Mouse (Mus musculus) left cerebral cortex, postnatal 4 days (tissue): Measurements from ENCODE around the gene Ano10. TPM values are rescaled to one million over a fixed set of nuclear protein-coding genes. Genes with fewer than 3 reads are reported as not detected.
"Not testable (repeated sequence)": the region's sequence is repeated elsewhere in the genome, so short reads cannot be mapped to it uniquely, and the experiment has no call there.

Experiments used
- DNase-seq: peaks from one replicate; pipeline ENCODE4 v3.0.0-alpha.2; 2022
- intact Hi-C: fragments of 180-260 bp; cut with DNase I; formaldehyde crosslinking; loops from one replicate; pipeline ENCODE4 v1.15.1; 2025
- total RNA-seq, 2 experiments: library from RNA; stranded (reverse); gene quantifications; 2 replicates each; pipeline ENCODE4 v1.2.3; 2021

The Ano10 gene
- total RNA-seq, 2 experiments from 2014 or later: 33.3 to 37.4 TPM

DNA sequence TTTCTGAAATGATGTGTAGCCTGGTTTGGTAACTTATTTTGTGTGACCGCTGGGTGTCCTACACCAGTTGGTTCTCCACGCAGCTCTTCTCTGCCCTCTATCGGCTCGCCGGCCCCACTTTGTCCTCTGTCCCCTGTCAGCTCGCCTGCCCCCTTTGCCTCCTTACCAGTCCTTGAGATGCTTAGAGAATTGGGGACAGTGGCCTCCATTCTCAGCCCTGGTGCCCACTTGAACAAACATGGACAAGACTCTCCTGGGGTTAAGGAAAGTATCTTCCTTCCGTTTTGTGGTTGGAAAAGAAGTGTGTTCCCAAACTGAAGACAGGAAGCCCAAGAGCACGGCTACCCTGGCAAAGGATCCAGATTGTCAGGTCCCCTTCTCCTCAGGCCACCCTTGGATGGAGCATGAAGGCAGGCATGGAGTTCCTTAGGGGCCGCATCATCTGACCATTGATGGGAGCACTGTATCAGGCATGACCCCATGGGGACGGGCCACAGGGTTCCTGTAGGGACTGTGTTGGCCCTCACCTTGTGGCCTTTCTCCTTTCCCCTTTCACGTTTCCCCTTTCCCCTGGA is 121.5 kb downstream of the Ano10 start:
- intact Hi-C loops: no loop called here
- DNase-seq: no peak

- DNase-seq: no peak
- intact Hi-C loops: no loop called here
Measured at GRCm38 (mm10) chr9:122169901-122170300, 124.3 kb downstream of the Ano10 start.

DNA sequence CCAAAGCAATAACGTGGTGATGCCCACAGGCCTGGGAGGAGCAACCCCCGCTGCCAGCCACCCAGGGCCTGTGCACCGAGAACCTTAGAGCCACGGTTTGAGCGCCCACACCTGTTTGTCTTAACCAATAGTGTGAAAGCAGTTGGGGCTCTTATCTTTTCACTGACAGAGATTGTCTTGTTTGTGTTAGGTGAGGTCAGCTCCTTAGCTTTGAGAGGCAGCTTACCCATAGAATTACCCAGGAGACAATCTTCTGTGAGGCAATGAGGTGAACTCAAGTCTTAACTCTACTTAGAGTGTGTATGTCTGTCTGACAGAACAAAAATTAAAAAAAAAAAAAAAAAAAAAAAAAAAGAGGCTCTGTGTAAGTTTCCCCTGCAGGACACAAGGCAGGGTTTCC is 126.5 kb downstream of the Ano10 start:
- intact Hi-C loops, DNase-seq: not testable (repeated sequence)

DNA sequence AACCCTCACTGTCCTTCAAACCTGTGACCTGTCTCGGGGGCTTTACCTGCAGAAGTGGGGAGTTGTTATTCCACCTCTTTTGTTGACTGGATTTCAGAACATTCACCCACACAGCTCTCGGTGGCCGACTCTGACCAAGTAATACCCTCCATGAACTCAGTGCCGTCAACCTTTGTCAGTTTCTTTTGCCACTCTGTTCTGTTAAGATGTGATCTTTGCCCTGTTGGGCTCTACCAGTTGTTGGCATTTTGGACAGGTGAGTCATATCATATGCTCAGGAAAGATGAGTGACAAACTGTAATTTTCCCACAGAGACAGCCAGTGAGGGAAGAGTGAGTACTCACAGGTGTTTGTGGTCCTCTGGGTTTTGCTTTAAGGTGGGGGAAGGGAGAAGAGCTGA is 129.7 kb downstream of the Ano10 start:
- DNase-seq: no peak
- intact Hi-C loops: no loop called here

DNA sequence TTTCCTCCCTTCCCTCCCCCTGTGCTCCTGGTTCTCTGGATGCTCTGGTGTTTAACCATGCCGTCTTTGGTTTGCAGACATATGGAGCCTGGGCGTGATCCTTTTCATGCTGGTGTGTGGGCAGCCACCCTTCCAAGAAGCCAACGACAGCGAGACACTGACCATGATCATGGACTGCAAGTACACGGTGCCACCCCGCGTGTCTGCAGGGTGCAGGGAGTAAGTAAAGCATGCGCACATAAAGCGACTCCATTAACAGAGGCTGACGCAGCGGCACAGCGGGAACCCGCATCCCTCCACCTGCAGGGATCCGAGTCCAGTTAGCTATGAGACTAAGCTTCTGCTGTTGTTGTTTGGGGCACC is 137.2 kb downstream of the Ano10 start:
- intact Hi-C loops: no loop called here
- no peak for DNase-seq

DNA sequence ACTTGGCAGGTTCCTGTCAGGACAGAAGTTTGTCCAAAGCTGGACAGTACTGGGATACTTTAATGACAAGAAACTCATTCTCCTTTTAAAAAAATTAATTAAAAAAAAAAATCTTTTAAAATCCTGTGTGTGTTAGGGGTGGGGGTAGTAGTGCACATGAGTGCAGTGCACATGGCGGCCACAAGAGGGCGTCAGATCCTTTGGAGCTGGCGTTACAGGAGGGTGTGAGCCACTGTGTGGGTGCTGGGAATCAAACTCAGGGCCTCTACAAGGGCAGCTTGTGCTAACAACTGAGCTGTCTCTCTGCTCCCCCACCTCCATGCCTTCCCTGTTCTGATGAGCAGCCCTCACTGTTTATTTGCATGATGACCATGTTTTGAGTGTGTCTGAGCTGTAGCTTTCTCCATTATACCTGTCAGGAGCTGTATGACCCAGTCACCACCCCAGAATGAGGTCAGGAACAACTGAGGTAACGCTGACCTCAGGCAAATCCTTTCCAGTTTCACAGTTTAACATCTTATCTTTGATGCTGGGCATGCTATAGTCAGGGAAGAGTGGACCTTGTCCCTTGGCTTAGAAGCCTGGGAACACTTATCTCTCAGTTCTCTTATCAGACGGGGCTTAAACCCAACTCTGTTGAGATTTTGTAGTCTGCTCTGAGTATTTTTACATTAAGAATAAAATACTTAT is 137.7 kb downstream of the Ano10 start:
- intact Hi-C loops: no loop called here
- no peak for DNase-seq

- DNase-seq: no peak
- intact Hi-C loops: no loop called here
Measured at GRCm38 (mm10) chr9:122155193-122155592, 139.0 kb downstream of the Ano10 start.

- DNase-seq: no peak
Measured at GRCm38 (mm10) chr9:122153436-122153835, 140.8 kb downstream of the Ano10 start.

DNA sequence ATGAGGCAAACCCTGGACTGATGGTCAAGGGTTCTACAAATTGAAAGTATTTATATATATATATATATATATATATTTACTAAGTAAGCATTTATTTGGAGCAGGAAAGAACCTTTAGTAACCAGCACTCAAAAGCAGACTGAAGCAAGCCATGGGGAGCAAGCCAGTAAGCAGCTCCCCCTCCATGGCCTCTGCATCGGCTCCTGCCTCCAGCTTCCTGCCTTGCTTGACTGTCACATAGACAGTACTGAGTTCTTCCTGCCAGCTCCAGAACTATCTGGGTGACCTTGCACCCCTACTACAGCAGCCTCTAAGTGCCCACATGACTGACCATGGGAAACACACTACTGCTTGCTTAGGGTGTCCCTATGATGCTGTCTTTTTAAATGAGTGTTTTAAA is 141.7 kb downstream of the Ano10 start:
- intact Hi-C loops: no loop called here
- no peak for DNase-seq

More at GRCm38 (mm10) chr9:122153436-122153835, 140.8 kb downstream of the Ano10 start:
- intact Hi-C loops: no loop called here

- intact Hi-C loops: no loop called here
- DNase-seq: no peak
Measured at GRCm38 (mm10) chr9:122152063-122152462, 142.2 kb downstream of the Ano10 start.

- DNase-seq: no peak
- intact Hi-C loops: no loop called here
Measured at GRCm38 (mm10) chr9:122149997-122150826, 144.0 kb downstream of the Ano10 start.

GRCm38 (mm10) chr9:122148356-122148755 is 145.9 kb downstream of the Ano10 start:
- no peak for DNase-seq
- intact Hi-C loops: no loop called here

DNA sequence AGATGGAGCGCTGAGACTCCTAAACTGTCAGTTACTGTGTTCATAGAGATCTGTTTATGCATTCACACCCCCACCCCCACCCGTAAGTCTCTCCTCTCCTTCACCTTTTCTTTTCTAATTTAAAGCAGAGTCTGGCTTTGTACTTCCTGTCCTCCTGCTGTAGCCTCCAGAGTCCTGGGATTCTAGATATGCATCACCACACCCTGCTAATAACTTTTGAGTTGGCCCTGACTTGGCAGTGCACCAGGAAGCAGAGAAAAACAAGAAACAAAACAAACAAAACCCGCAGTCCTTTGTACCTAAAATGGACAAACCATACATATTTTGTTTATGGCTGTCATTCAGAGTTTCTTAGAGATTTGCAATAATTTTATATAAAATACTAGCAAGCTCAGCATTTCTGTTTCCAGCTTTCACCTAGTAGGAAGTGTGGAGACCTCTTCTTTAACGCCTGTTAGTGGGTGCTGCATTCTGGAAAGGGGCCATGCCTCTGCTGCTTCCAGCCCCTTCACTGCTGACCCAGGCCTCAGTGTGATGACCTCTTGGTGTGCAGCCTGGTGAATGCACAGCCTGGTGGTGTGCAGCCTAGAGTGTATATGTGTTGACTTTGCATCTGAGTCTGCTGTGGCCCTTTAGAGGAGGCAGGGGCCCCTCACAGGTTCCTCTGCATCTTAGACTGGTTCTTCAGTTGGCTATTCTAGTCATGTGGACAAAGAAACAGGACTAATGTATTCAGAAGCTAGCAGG is 147.9 kb downstream of the Ano10 start:
- intact Hi-C loops: no loop called here
- no peak for DNase-seq

- intact Hi-C loops: no loop called here
- DNase-seq: no peak
Measured at GRCm38 (mm10) chr9:122145677-122146076, 148.5 kb downstream of the Ano10 start.

- intact Hi-C loops: no loop called here
Measured at GRCm38 (mm10) chr9:122144776-122145175, 149.4 kb downstream of the Ano10 start.

DNA sequence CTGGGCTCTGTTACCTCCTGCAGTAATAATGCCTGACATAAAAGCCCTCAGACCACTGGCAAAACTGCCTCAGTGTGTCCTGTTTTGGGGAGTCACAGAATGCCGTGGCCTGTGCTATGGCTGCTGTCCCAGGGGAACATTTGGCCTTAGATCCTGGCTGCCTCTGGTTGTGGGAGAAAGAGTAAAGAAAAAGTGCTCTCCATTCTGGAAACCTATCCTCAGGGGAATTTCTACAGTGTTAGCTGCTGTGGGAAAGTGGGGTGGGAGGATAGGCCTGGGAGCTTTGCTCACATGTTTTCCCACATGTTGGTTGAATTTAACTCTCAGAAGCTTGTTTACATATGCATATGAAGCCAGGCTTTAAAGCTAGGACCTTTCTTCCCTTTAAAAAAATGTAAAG is 151.0 kb downstream of the Ano10 start:
- no peak for DNase-seq
- intact Hi-C loops: no loop called here

More at GRCm38 (mm10) chr9:122144776-122145175, 149.4 kb downstream of the Ano10 start:
- no peak for DNase-seq

GRCm38 (mm10) chr9:122139236-122139635 is 155.0 kb downstream of the Ano10 start:
- intact Hi-C loops: no loop called here
- no peak for DNase-seq

DNA sequence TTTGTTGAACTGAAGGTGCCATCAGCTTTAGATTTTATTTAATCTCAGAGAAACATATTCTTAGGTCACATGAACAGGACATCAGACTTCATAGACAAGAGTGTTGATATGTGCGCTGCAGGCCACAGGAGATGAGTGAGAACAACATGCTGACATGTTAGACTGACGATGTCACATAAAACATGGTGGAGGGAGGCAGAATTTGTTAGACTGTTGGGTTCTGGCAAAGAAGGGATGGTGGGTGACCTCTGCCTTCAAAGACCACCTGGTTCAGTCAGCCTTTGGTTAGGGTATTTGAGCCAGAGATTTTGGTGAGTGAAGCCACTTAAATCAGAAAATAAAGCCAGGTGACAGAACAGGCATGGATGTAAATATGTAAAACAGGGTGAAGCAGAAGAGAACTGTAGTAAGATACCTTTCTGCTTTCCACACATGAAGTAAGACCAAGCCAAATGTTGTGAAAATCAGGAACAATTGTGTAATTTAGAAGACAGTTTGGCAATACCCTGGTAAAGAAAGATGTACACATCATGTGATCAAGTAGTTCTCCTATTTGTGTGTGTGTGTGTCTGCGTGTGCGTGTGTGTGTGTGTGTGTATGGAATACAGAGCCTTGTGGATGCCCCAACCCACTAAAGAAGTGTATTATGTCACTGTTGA is 155.7 kb downstream of the Ano10 start:
- no peak for DNase-seq
- intact Hi-C loops: no loop called here

DNA sequence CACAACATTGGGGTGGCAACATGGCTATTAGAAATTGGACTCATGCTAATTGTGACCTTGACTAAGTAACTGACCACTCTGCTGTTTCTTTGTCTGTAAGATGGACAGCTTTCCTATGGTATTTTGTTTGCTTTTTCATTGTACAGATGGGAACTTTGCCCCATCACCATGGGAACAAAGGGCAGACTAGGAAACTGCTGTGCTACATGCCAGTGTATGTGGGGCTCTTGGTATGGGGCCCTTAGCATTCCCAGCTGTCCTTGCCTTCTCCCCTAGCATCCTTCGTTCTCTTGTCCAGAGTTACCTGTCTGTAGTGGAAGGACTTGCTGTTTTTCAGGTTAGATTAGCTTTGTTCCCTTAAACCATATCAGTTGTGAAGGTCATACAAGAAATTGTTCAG is 156.3 kb downstream of the Ano10 start:
- no peak for DNase-seq
- intact Hi-C loops: no loop called here

- intact Hi-C loops: no loop called here
Measured at GRCm38 (mm10) chr9:122135885-122136170, 158.4 kb downstream of the Ano10 start.

More at GRCm38 (mm10) chr9:122135885-122136170, 158.4 kb downstream of the Ano10 start:
- no peak for DNase-seq
